In genomic region chr19:23668142-23668655, GRCm38 (mm10) we compare ENCODE assay signal across 25 mouse cellular contexts. TPM values are rescaled to one million over a fixed set of nuclear protein-coding genes. Genes with fewer than 3 reads are reported as not detected.
DNase-seq lines count a peak whose midpoint lies in the region; ATAC-seq lines count a peak whose summit lies in the region.
"Had no signal": no experiment of that assay in that cellular context is flagged by ENCODE, and none has a peak within 500 bp of the region (broad histone marks: within the 10 kb centered on the region; RNA-seq: fewer than 3 reads in every experiment).

No protein-coding gene starts in this region.

- no peaks in the 10 kb centered on the region for H3K4me1 ChIP-seq in forebrain, embryonic 14.5 days (ENCODE audit: control insufficient read depth, insufficient read depth, low read length)
- H3K4me1 ChIP-seq in forebrain, embryonic 12.5 days: no peaks in the 10 kb centered on the region
- no peaks in the 10 kb centered on the region for H3K4me1 ChIP-seq in midbrain, embryonic 14.5 days (ENCODE audit: control insufficient read depth, insufficient read depth, low read length)
- H3K4me1 ChIP-seq: embryonic facial prominence, embryonic 15.5 days; heart, embryonic 13.5 days had no signal

- WGBS in forebrain, embryonic 14.5 days: 60% methylated on average over 6 of the region's 6 CpGs
- WGBS in forebrain, embryonic 12.5 days: 72% methylated on average over 6 of the region's 6 CpGs
- 44% methylated on average over 6 of the region's 6 CpGs for WGBS in midbrain, embryonic 14.5 days

- no peaks in the 10 kb centered on the region for H3K27me3 ChIP-seq in forebrain, embryonic 14.5 days (replicated peaks; ENCODE audit: control insufficient read depth, insufficient read depth, low read length)
- H3K27me3 ChIP-seq in forebrain, embryonic 12.5 days: no peaks in the 10 kb centered on the region
- H3K27me3 ChIP-seq in midbrain, embryonic 14.5 days (ENCODE audit: control insufficient read depth, insufficient read depth, low read length): no peaks in the 10 kb centered on the region
- H3K27me3 ChIP-seq: embryonic facial prominence, embryonic 15.5 days; heart, embryonic 13.5 days had no signal

- H3K4me3 ChIP-seq in forebrain, embryonic 14.5 days (ENCODE audit: low read depth, low read length): no peak overlapping the region
- no peak overlapping the region for H3K4me3 ChIP-seq in forebrain, embryonic 12.5 days (replicated peaks)
- no peak overlapping the region for H3K4me3 ChIP-seq in midbrain, embryonic 14.5 days (replicated peaks; ENCODE audit: low read depth, low read length)
- H3K4me3 ChIP-seq: embryonic facial prominence, embryonic 15.5 days; erythroblast, embryonic 14.5 days; heart, embryonic 13.5 days had no signal

- no peaks in the 10 kb centered on the region for H3K36me3 ChIP-seq in forebrain, embryonic 14.5 days (ENCODE audit: control insufficient read depth, insufficient read depth, low read length)
- H3K36me3 ChIP-seq in forebrain, embryonic 12.5 days (replicated peaks): no peaks in the 10 kb centered on the region
- H3K36me3 ChIP-seq in midbrain, embryonic 14.5 days (ENCODE audit: control insufficient read depth, insufficient read depth, low read length): no peaks in the 10 kb centered on the region
- H3K36me3 ChIP-seq: embryonic facial prominence, embryonic 15.5 days; heart, embryonic 13.5 days had no signal

- no peak overlapping the region for H3K9ac ChIP-seq in forebrain, embryonic 14.5 days (ENCODE audit: low read length)
- no peak overlapping the region for H3K9ac ChIP-seq in forebrain, embryonic 12.5 days
- H3K9ac ChIP-seq in midbrain, embryonic 14.5 days (replicated peaks; ENCODE audit: low read length): no peak overlapping the region
- H3K9ac ChIP-seq: embryonic facial prominence, embryonic 15.5 days; heart, embryonic 13.5 days had no signal

- no peak overlapping the region for H3K4me2 ChIP-seq in forebrain, embryonic 14.5 days (ENCODE audit: low read length)
- no peak overlapping the region for H3K4me2 ChIP-seq in forebrain, embryonic 12.5 days
- no peak overlapping the region for H3K4me2 ChIP-seq in midbrain, embryonic 14.5 days (ENCODE audit: low read length)
- H3K4me2 ChIP-seq: embryonic facial prominence, embryonic 15.5 days; heart, embryonic 13.5 days had no signal

- no peak for ATAC-seq in forebrain, embryonic 14.5 days
- ATAC-seq in forebrain, embryonic 12.5 days (ENCODE audit: low FRiP score): no peak
- peak; percentile 62; the same call in 1 of the 2 replicates for ATAC-seq in midbrain, embryonic 14.5 days (ENCODE audit: low FRiP score, low TSS enrichment)
- ATAC-seq: hindbrain, postnatal 0 days had no signal

- DNase-seq in forebrain, embryonic 14.5 days (ENCODE audit: low spot score): peak; percentile 5
- peak; percentile 29 for DNase-seq in retina, postnatal 1 day
- no peak for DNase-seq in retina, embryonic 14.5 days (ENCODE audit: low spot score)
- DNase-seq in midbrain, embryonic 14.5 days: peak; percentile 58
- no peak for DNase-seq in layer of hippocampus, adult 8-10 months (ENCODE audit: low spot score in 2 of 2)
- DNase-seq in thymus, postnatal 14 days: no peak
- no peak for DNase-seq in cerebellum, postnatal 4 days (ENCODE audit: low spot score in 2 of 2)
- DNase-seq: adrenal gland, postnatal 10 days; cerebellum, adult 11-12 months; cerebellum, adult 9-10 months; cerebellum, postnatal 25 days; gastrocnemius, postnatal 36 days; heart, adult 11 months; heart, postnatal 36 days had no signal

- no peak overlapping the region for H3K27ac ChIP-seq in forebrain, embryonic 14.5 days (ENCODE audit: low read depth, low read length)
- no peak overlapping the region for H3K27ac ChIP-seq in forebrain, embryonic 12.5 days
- H3K27ac ChIP-seq in midbrain, embryonic 14.5 days (replicated peaks; ENCODE audit: low read depth, low read length): no peak overlapping the region; the same call in 1 of the 2 replicates
- H3K27ac ChIP-seq: embryonic facial prominence, embryonic 15.5 days; heart, embryonic 13.5 days; hindbrain, postnatal 0 days had no signal

- no peaks in the 10 kb centered on the region for H3K9me3 ChIP-seq in forebrain, embryonic 14.5 days (replicated peaks; ENCODE audit: control insufficient read depth, low read length)
- no peaks in the 10 kb centered on the region for H3K9me3 ChIP-seq in forebrain, embryonic 12.5 days
- no peaks in the 10 kb centered on the region for H3K9me3 ChIP-seq in midbrain, embryonic 14.5 days (ENCODE audit: control insufficient read depth, low read length)
- H3K9me3 ChIP-seq: embryonic facial prominence, embryonic 15.5 days; heart, embryonic 13.5 days had no signal

RNA-seq across cellular contexts. Expression of gene 1700028P14Rik, which starts 15.6 kb away (rescaled TPM):
- polyA plus RNA-seq in forebrain, embryonic 14.5 days (2014; fragmentation: Nextera tagmentation; extraction: Ambion mirVana): 1.5 and 1.6 TPM in 2 replicates
- polyA plus RNA-seq in forebrain, embryonic 12.5 days (2016; fragmentation: Nextera tagmentation; extraction: Ambion mirVana): 0.31 and 0.89 TPM in 2 replicates
- 0.67 and 1.9 TPM in 2 replicates for polyA plus RNA-seq in midbrain, embryonic 14.5 days (2014; fragmentation: Nextera tagmentation; extraction: Ambion mirVana)
- total RNA-seq in layer of hippocampus, adult 8-10 months (2022): 1 to 10 TPM; 1.1 to 3.0 (median 2.3) TPM
- total RNA-seq: adrenal gland, postnatal 10 days; adrenal gland, postnatal 4 days; gastrocnemius, adult 8-10 months; gastrocnemius, postnatal 36 days; heart, postnatal 36 days; MEL had no signal
- polyA plus RNA-seq: C2C12; erythroblast, embryonic 14.5 days; heart, embryonic 13.5 days; heart, postnatal 0 days; intestine, embryonic 14.5 days had no signal

RNA-seq across cellular contexts. Expression of gene Ptar1, which starts 19.0 kb away (rescaled TPM):
- polyA plus RNA-seq in forebrain, embryonic 14.5 days (2014; fragmentation: Nextera tagmentation; extraction: Ambion mirVana): 5.5 and 7.1 TPM in 2 replicates
- 9.8 and 10.1 TPM in 2 replicates for polyA plus RNA-seq in forebrain, embryonic 12.5 days (2016; fragmentation: Nextera tagmentation; extraction: Ambion mirVana)
- 10.5 and 15.3 TPM in 2 replicates for polyA plus RNA-seq in midbrain, embryonic 14.5 days (2014; fragmentation: Nextera tagmentation; extraction: Ambion mirVana)
- 10 to 100 TPM; 35.1 to 47.1 (median 39.8) TPM for total RNA-seq in layer of hippocampus, adult 8-10 months (2022)

Comparison
In these comparisons a context has a peak if more than half of its experiments do, and no peak if none do; other contexts are left out.
1. DNase-seq: peak in forebrain, embryonic 14.5 days (single experiment), retina, postnatal 1 day (single experiment) and midbrain, embryonic 14.5 days (single experiment); none in retina, embryonic 14.5 days (single experiment), layer of hippocampus, adult 8-10 months (0 of 2), thymus, postnatal 14 days (single experiment) and cerebellum, postnatal 4 days (0 of 2).